Mouse (Mus musculus): ENCODE measurements around the gene Vti1a.

- TF ChIP-seq CTCF (IDR thresholded peaks at IDR 0.05; ENCODE audit: extremely low read depth, insufficient read depth, low read length) (no peak), POLR2A (IDR thresholded peaks at IDR 0.05; ENCODE audit: extremely low read depth, insufficient read depth, low read length) (no peak)
Measured at GRCm38 (mm10) chr19:55342423-55342822, 26.3 kb downstream of the Vti1a start.

Measured in cortical plate, adult 2 months (tissue).